Mouse (Mus musculus) lung, postnatal 0 days (tissue): ENCODE measurements around the gene Exoc3l2.

ENCODE experiments used
- CTCF ChIP-seq: IDR thresholded peaks from 2 replicates; pipeline ENCODE4 v1.5.1; 2016; ENCODE audit warnings: antibody characterized with exemption, mild to moderate bottlenecking
- EP300 ChIP-seq: IDR thresholded peaks from 2 replicates; pipeline ENCODE4 v1.6.1; 2016; ENCODE audit warnings: antibody characterized with exemption, mild to moderate bottlenecking, control low read depth

DNA sequence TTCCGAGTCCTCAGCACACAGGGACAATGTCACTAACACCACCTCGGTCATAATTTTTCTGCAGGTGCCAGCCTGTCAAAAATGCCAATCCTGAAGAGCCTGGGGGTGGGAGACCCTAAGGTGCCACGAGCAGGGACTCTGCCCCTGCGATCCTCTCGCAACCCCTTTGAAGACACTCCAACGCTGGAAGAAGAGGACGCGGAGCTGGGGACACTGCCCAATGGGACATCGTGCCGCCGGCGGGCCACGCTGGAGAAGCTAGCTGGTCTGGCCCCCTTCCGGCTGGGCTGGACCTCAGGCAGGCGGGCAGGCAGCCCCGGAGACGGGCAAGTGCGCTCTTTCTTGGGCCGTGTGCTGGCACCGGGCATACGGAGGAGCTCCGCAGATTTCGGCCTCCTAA is 6.3 kb downstream of the Exoc3l2 start:
- no peak for TF ChIP-seq CTCF
- no peak for TF ChIP-seq EP300
